Mouse (Mus musculus) erythroblast, embryonic 14.5 days (primary cell): Measurements from ENCODE around the gene Hspb9.

Source experiments
- GATA1 ChIP-seq: IDR thresholded peaks from 2 replicates; pipeline ENCODE4 v1.6.1; 2012; ENCODE audit warnings: low read length, inconsistent platforms, mixed read lengths
- TAL1 ChIP-seq: IDR thresholded peaks from 3 replicates; pipeline ENCODE4 v1.6.1; 2012; ENCODE audit warnings: low read length, inconsistent platforms, mixed read lengths

- TF ChIP-seq GATA1 = no peak
- no peak for TF ChIP-seq TAL1
These were observed 25.2 kb upstream of the Hspb9 start for GRCm38 (mm10) chr11:100688443-100688842.
